Mouse (Mus musculus): ENCODE measurements around the gene Lrch4. TPM values are rescaled to one million over a fixed set of nuclear protein-coding genes. Genes with fewer than 3 reads are reported as not detected.

The Lrch4 gene
- polyA plus RNA-seq, 1 experiment from 2014 or later, result 39.5 TPM

Other genes starting within 250 kb of the Lrch4 start
- gene Zan, start 152.1 kb upstream of the Lrch4 start, polyA plus RNA-seq (2015; fragmentation: Nextera tagmentation; extraction: Ambion mirVana), result 0.11 and 0.17 TPM in 2 replicates
- 51.2 and 53.0 TPM in 2 replicates for gene Pop7, start 126.6 kb upstream of the Lrch4 start, polyA plus RNA-seq (2015; fragmentation: Nextera tagmentation; extraction: Ambion mirVana)
- 11.9 and 12.2 TPM in 2 replicates for gene Gigyf1, start 110.6 kb upstream of the Lrch4 start, polyA plus RNA-seq (2015; fragmentation: Nextera tagmentation; extraction: Ambion mirVana)
- 0.24 and 0.36 TPM in 2 replicates for gene Epo, start 95.9 kb upstream of the Lrch4 start, polyA plus RNA-seq (2015; fragmentation: Nextera tagmentation; extraction: Ambion mirVana)
- 358 and 388 TPM in 2 replicates for gene Gnb2, start 95.6 kb upstream of the Lrch4 start, polyA plus RNA-seq (2015; fragmentation: Nextera tagmentation; extraction: Ambion mirVana)
- 0.40 and 0.96 TPM in 2 replicates for gene Actl6b, start 75.6 kb upstream of the Lrch4 start, polyA plus RNA-seq (2015; fragmentation: Nextera tagmentation; extraction: Ambion mirVana)
- gene Tfr2, start 59.3 kb upstream of the Lrch4 start, polyA plus RNA-seq (2015; fragmentation: Nextera tagmentation; extraction: Ambion mirVana), result 0.23 and 0.57 TPM in 2 replicates
- 25.2 and 28.6 TPM in 2 replicates for gene Mospd3, start 28.1 kb upstream of the Lrch4 start, polyA plus RNA-seq (2015; fragmentation: Nextera tagmentation; extraction: Ambion mirVana)
- gene Pcolce, start 15.3 kb upstream of the Lrch4 start, polyA plus RNA-seq (2015; fragmentation: Nextera tagmentation; extraction: Ambion mirVana), result 150 and 156 TPM in 2 replicates
- gene Fbxo24, start 119 bp upstream of the Lrch4 start, polyA plus RNA-seq (2015; fragmentation: Nextera tagmentation; extraction: Ambion mirVana), result 0.09 and 0.13 TPM in 2 replicates
- gene Gm20605, start 54 bp downstream of the Lrch4 start, polyA plus RNA-seq (2015; fragmentation: Nextera tagmentation; extraction: Ambion mirVana), result 18.4 and 20.9 TPM in 2 replicates
- 11.7 and 13.3 TPM in 2 replicates for gene Sap25, start 12.2 kb downstream of the Lrch4 start, polyA plus RNA-seq (2015; fragmentation: Nextera tagmentation; extraction: Ambion mirVana)
- 0.94 and 1.4 TPM in 2 replicates for gene Irs3, start 16.6 kb downstream of the Lrch4 start, polyA plus RNA-seq (2015; fragmentation: Nextera tagmentation; extraction: Ambion mirVana)
- gene Agfg2, start 55.6 kb downstream of the Lrch4 start, polyA plus RNA-seq (2015; fragmentation: Nextera tagmentation; extraction: Ambion mirVana), result 17.2 and 21.1 TPM in 2 replicates
- 2.1 and 2.2 TPM in 2 replicates for gene Nyap1, start 112.5 kb downstream of the Lrch4 start, polyA plus RNA-seq (2015; fragmentation: Nextera tagmentation; extraction: Ambion mirVana)
- gene Tsc22d4, start 116.6 kb downstream of the Lrch4 start, polyA plus RNA-seq (2015; fragmentation: Nextera tagmentation; extraction: Ambion mirVana), result 126 and 129 TPM in 2 replicates
- 26.0 and 32.1 TPM in 2 replicates for gene Ppp1r35, start 149.7 kb downstream of the Lrch4 start, polyA plus RNA-seq (2015; fragmentation: Nextera tagmentation; extraction: Ambion mirVana)
- 11.0 and 11.2 TPM in 2 replicates for gene Mepce, start 158.5 kb downstream of the Lrch4 start, polyA plus RNA-seq (2015; fragmentation: Nextera tagmentation; extraction: Ambion mirVana)
- gene Zcwpw1, start 158.7 kb downstream of the Lrch4 start, polyA plus RNA-seq (2015; fragmentation: Nextera tagmentation; extraction: Ambion mirVana), result 24.8 and 31.8 TPM in 2 replicates
- gene Pilra, start 207.2 kb downstream of the Lrch4 start, polyA plus RNA-seq (2015; fragmentation: Nextera tagmentation; extraction: Ambion mirVana), result 0.67 and 2.0 TPM in 2 replicates
- 0.47 TPM in 1 of 2 replicates, not detected in the other for gene Pilrb1, start 229.0 kb downstream of the Lrch4 start, polyA plus RNA-seq (2015; fragmentation: Nextera tagmentation; extraction: Ambion mirVana)
- 0.40 and 1.0 TPM in 2 replicates for gene Pilrb2, start 242.7 kb downstream of the Lrch4 start, polyA plus RNA-seq (2015; fragmentation: Nextera tagmentation; extraction: Ambion mirVana)

Measured in kidney, embryonic 16.5 days (tissue).